Mouse (Mus musculus) neural tube, postnatal 0 days (tissue): ENCODE results near the gene Dcaf10. TPM values are rescaled to one million over a fixed set of nuclear protein-coding genes. Genes with fewer than 3 reads are reported as not detected.

Source experiments
- microRNA-seq: library from miRNA; unstranded; fragments of <30 nt; microRNA quantifications from one replicate; pipeline ENCODE4, GENCODE M21; 2016
- polyA plus RNA-seq: library from polyadenylated mRNA; unstranded; fragments of >200 nt; fragmentation: Nextera tagmentation; extraction: Ambion mirVana; gene quantifications from 2 replicates; pipeline ENCODE4 v1.2.1, GENCODE M21; 2015

Dcaf10 gene
- 8.4 and 11.8 TPM in 2 replicates for polyA plus RNA-seq

DNA sequence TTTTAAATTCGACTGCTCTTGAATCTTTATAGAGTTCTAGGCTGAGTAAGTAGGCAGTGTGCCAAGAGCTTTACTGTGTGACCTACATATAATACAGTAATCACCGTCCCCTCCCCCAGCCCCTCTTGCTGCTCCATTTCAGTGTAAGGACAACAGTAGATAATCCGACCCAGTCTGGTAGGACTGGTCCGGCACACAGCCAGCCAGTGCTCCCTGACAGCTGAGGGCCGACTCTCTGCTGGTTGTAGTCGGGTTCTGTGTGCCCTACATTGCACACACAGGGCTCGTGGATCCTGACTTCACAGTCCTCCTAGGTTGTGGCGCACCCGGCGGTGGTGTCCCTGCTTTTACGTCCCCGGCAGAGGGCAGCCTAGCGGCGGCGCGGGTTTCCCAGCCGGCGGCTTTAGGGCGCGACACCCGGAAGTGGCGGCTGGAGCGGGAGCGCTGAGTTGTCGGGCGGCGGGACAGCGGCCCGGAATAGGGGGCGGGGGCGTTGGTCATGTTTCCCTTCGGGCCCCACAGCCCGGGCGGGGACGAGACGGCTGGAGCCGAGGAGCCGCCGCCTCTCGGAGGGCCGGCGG, at the start of gene Dcaf10:
Gene Dcaf10, plus strand, starts transcription at position 433 of the 581 bp plus-strand sequence.

DNA sequence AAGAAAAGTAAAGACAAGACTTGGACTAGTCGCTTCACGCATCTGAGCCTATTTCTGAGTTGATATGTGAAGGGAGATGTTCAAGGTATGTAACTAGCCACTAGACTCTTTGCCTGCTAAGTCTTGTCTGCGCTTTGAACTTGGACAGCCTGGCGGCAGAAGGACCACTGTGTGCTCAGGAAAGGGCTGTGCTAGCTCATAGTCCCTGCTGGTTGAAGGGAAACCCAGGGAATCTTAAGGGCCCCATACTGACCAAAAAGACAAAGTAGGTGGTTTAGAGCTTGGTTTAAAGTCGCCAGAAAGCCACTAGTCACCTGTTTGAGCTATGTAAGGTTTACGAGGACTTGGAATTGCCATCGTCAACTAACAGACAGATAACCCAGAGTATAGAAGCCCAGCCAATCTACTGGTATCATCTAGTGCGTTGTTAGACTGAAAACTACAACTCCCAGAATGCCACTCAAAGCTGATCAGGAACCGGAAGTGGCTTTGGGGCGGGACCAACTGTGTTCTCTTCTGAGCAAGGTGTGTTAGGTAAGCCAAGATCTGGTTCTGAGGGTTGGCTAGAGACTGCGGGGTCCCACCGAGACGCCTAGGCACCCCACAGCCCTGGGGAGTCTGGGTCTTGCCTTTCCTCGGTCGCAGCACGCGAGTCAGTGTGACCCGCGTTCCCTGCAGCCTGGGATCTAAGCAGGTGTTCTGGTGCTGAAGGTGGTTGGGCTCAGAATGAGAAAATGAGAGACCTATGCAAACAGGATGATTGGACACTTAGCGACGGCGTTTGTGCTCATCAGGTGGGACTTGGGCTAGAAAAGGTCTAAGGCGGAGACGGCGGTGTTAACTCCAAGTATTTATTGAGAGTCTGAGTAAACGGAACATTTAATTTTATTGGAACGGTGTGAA, 45.0 kb upstream of the Dcaf10 start, which contains the start of gene Trmt10b:
Gene Trmt10b, plus strand, starts transcription at position 466 of the 903 bp plus-strand sequence.

DNA sequence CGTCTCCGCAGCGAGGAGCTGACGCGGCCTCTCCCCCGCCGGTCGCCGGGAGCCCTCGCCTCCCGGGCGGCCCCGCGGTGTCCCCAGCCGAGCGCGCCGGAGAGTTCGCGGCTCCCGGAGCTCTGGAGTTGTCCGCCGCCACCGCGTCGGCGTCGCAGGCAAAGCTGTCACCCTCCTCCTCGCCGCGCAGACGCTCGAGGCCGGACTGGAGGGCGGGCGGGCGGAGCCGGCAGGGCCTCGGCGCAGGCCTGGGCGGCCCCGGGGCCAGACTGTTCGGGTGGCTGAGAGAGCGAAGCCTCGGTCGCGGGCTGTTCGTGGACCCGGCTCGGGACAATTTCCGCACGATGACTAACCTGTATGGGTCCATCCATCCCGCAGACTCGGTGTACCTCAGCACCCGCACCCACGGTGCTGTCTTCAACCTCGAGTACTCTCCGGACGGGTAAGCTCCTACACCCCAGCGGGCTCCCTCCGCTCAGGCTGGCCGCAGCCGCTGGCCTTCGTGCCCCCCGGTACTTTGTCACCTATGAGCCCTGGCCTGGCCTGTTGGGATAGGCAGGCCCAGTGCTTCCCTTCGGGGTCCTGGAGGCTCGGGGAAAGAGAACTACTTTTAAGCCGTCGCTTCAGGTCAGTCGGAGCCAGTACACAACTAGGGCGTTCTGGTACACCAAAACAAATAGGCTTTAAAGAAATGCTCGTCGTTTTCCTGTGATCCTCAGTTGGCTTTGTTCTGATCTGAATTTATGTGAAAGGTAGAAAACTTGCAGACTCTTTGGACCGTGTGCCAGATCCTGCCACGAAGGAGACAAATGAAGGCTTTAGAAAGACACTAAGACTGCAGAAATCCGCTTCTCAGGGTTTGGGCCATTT, 620 bp downstream of the Dcaf10 start, which contains the start of gene Exosc3:
Gene Exosc3, minus strand, starts transcription at position 447 of the 870 bp plus-strand sequence.

DNA sequence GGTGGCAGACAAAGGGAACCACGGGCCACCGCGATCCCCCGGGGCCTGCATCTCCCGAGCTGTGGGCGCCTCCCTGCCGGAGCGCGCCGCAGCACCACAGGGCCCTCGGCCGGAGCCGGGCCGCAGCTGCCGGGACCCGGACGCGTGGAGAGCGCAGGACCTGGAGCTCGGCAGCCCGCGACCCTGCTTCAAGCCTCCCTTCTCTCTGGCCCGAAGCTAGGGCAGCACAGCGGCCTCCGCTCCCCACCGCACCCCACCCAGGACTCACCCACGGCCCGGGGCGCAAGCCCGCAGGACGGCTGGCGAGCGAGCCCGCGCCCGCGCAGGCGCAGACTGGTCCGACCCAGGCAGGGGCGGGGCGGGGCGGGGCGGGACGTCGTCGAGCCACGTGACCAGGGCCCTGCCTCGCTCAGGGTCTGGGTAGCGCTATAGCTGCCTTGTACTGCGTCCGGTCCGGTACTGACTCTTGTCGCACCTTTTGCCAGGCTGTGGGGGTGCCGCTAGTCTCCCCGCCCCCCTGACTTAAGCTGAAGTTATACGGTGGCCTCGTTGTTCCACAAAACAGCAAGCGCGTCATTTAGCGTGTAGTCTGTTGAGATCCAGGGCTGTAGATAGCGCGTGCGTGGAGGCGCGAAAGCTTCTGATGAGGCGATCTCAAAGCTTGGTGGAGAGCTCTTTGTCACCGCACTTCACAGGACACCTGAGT, 66.7 kb downstream of the Dcaf10 start, which contains the start of gene Slc25a51:
Gene Slc25a51, minus strand, starts transcription at position 340 of the 706 bp plus-strand sequence.

Small RNAs within 50 kb of the gene (microRNA-seq; reads per million reads assigned to microRNA genes)
- not detected for gene Gm25692

Other genes with a start within 250 kb of the Dcaf10 start
- gene Tomm5, start 234.0 kb upstream of the Dcaf10 start, polyA plus RNA-seq, result 218 and 228 TPM in 2 replicates
- gene Frmpd1, start 157.2 kb upstream of the Dcaf10 start, polyA plus RNA-seq, result 5.4 TPM in 2 replicates
- gene Trmt10b, start 45.0 kb upstream of the Dcaf10 start, polyA plus RNA-seq, result 18.3 and 22.2 TPM in 2 replicates
- gene Exosc3, start 631 bp downstream of the Dcaf10 start, polyA plus RNA-seq, result 27.8 and 28.5 TPM in 2 replicates
- 46.9 and 50.7 TPM in 2 replicates for gene Slc25a51, start 66.7 kb downstream of the Dcaf10 start, polyA plus RNA-seq
- 4.3 and 4.8 TPM in 2 replicates for gene Shb, start 190.4 kb downstream of the Dcaf10 start, polyA plus RNA-seq